Mouse (Mus musculus): ENCODE measurements around the gene Tmem217. TPM values are rescaled to one million over a fixed set of nuclear protein-coding genes. Genes with fewer than 3 reads are reported as not detected.
A peak's percentile ranks its signal among the peaks of the same experiment; 100 is the strongest.

Tmem217 gene
- polyA plus RNA-seq, 1 experiment from 2014 or later, result 0.62 TPM

GRCm38 (mm10) chr17:29548994-29549393 is 3.2 kb downstream of the Tmem217 start:
- H3K4me1 ChIP-seq (replicated peaks), result peaks cover 21% of the 10 kb centered on the region
- 35% methylated on average over 8 of the region's 8 CpGs for WGBS
- H3K36me3 ChIP-seq, result no peaks in the 10 kb centered on the region

GRCm38 (mm10) chr17:29548494-29548893 is 3.7 kb downstream of the Tmem217 start:
- peaks cover 21% of the 10 kb centered on the region for H3K4me1 ChIP-seq (replicated peaks)
- no peak for ATAC-seq (replicated peaks; ENCODE audit: insufficient number of reproducible peaks, insufficient read depth, low FRiP score, low read depth)
- H3K27me3 ChIP-seq, result no peaks in the 10 kb centered on the region
- no peak overlapping the region for H3K9ac ChIP-seq
- no peak overlapping the region for H3K4me3 ChIP-seq
- WGBS, result 56% methylated on average over 3 of the region's 3 CpGs
- no peaks in the 10 kb centered on the region for H3K36me3 ChIP-seq
- H3K4me2 ChIP-seq, result no peak overlapping the region
- no peaks in the 10 kb centered on the region for H3K9me3 ChIP-seq (replicated peaks)
- no peak overlapping the region for H3K27ac ChIP-seq

More at GRCm38 (mm10) chr17:29548994-29549393, 3.2 kb downstream of the Tmem217 start:
- Histone ChIP-seq H3K9ac (no peak overlapping the region), H3K27me3 (no peaks in the 10 kb centered on the region), H3K27ac (no peak overlapping the region), H3K4me2 (peak overlapping the region; percentile 92), H3K9me3 (replicated peaks) (no peaks in the 10 kb centered on the region), H3K4me3 (no peak overlapping the region)
- no peak for ATAC-seq (replicated peaks; ENCODE audit: insufficient number of reproducible peaks, insufficient read depth, low FRiP score, low read depth)

GRCm38 (mm10) chr17:29545241-29545640 is 6.9 kb downstream of the Tmem217 start:
- Histone ChIP-seq H3K27me3 (no peaks in the 10 kb centered on the region), H3K9ac (no peak overlapping the region), H3K27ac (no peak overlapping the region), H3K4me2 (no peak overlapping the region), H3K4me3 (no peak overlapping the region), H3K36me3 (no peaks in the 10 kb centered on the region), H3K4me1 (replicated peaks) (peaks cover 5% of the 10 kb centered on the region), H3K9me3 (replicated peaks) (no peaks in the 10 kb centered on the region)
- 87% methylated on average over 5 of the region's 5 CpGs for WGBS
- no peak for ATAC-seq (replicated peaks; ENCODE audit: insufficient number of reproducible peaks, insufficient read depth, low FRiP score, low read depth)

GRCm38 (mm10) chr17:29544064-29544463 is 8.1 kb downstream of the Tmem217 start:
- H3K27me3 ChIP-seq, result no peaks in the 10 kb centered on the region

GRCm38 (mm10) chr17:29542831-29543690 is 9.1 kb downstream of the Tmem217 start:
- 83% methylated on average over 19 of the region's 19 CpGs for WGBS
- H3K4me2 ChIP-seq, result no peak overlapping the region
- no peaks in the 10 kb centered on the region for H3K9me3 ChIP-seq (replicated peaks)
- ATAC-seq (replicated peaks; ENCODE audit: insufficient number of reproducible peaks, insufficient read depth, low FRiP score, low read depth), result no peak
- H3K27me3 ChIP-seq, result no peaks in the 10 kb centered on the region
- H3K9ac ChIP-seq, result no peak overlapping the region
- H3K4me3 ChIP-seq, result no peak overlapping the region
- no peak overlapping the region for H3K27ac ChIP-seq
- H3K36me3 ChIP-seq, result no peaks in the 10 kb centered on the region
- H3K4me1 ChIP-seq (replicated peaks), result no peaks in the 10 kb centered on the region

More at GRCm38 (mm10) chr17:29544064-29544463, 8.1 kb downstream of the Tmem217 start:
- Histone ChIP-seq H3K4me3 (no peak overlapping the region), H3K36me3 (no peaks in the 10 kb centered on the region), H3K9me3 (replicated peaks) (no peaks in the 10 kb centered on the region), H3K4me1 (replicated peaks) (no peaks in the 10 kb centered on the region), H3K4me2 (no peak overlapping the region), H3K27ac (no peak overlapping the region), H3K9ac (no peak overlapping the region)
- WGBS, result 75% methylated on average over 2 of the region's 2 CpGs
- no peak for ATAC-seq (replicated peaks; ENCODE audit: insufficient number of reproducible peaks, insufficient read depth, low FRiP score, low read depth)

GRCm38 (mm10) chr17:29541419-29541818 is 10.8 kb downstream of the Tmem217 start:
- Histone ChIP-seq H3K27me3 (no peaks in the 10 kb centered on the region), H3K9me3 (replicated peaks) (no peaks in the 10 kb centered on the region), H3K36me3 (no peaks in the 10 kb centered on the region), H3K4me3 (no peak overlapping the region), H3K27ac (peak overlapping the region; percentile 24; the same call in 1 of the 2 replicates), H3K4me2 (no peak overlapping the region), H3K4me1 (replicated peaks) (no peaks in the 10 kb centered on the region), H3K9ac (no peak overlapping the region)
- peak; percentile 83 for ATAC-seq (replicated peaks; ENCODE audit: insufficient number of reproducible peaks, insufficient read depth, low FRiP score, low read depth)
- 39% methylated on average over 14 of the region's 14 CpGs for WGBS

- H3K4me2 ChIP-seq, result no peak overlapping the region
- H3K36me3 ChIP-seq, result no peaks in the 10 kb centered on the region
- WGBS, result 87% methylated on average over 8 of the region's 8 CpGs
- no peaks in the 10 kb centered on the region for H3K27me3 ChIP-seq
- no peak for ATAC-seq (replicated peaks; ENCODE audit: insufficient number of reproducible peaks, insufficient read depth, low FRiP score, low read depth)
- no peak overlapping the region for H3K4me3 ChIP-seq
- no peaks in the 10 kb centered on the region for H3K9me3 ChIP-seq (replicated peaks)
- H3K27ac ChIP-seq, result no peak overlapping the region
- no peak overlapping the region for H3K9ac ChIP-seq
- no peaks in the 10 kb centered on the region for H3K4me1 ChIP-seq (replicated peaks)
Observed at GRCm38 (mm10) chr17:29540426-29540825, 11.8 kb downstream of the Tmem217 start.

- WGBS, result 83% methylated on average over 11 of the region's 11 CpGs
- no peak for ATAC-seq (replicated peaks; ENCODE audit: insufficient number of reproducible peaks, insufficient read depth, low FRiP score, low read depth)
Observed at GRCm38 (mm10) chr17:29533866-29534265, 18.3 kb downstream of the Tmem217 start.

GRCm38 (mm10) chr17:29531757-29532384 is 20.3 kb downstream of the Tmem217 start:
- H3K9ac ChIP-seq, result no peak overlapping the region
- no peak overlapping the region for H3K27ac ChIP-seq
- H3K9me3 ChIP-seq (replicated peaks), result no peaks in the 10 kb centered on the region
- WGBS, result 48% methylated on average over 10 of the region's 10 CpGs
- H3K4me3 ChIP-seq, result no peak overlapping the region
- H3K27me3 ChIP-seq, result no peaks in the 10 kb centered on the region
- no peak overlapping the region for H3K4me2 ChIP-seq
- no peaks in the 10 kb centered on the region for H3K36me3 ChIP-seq
- no peak for ATAC-seq (replicated peaks; ENCODE audit: insufficient number of reproducible peaks, insufficient read depth, low FRiP score, low read depth)
- peaks cover 6% of the 10 kb centered on the region for H3K4me1 ChIP-seq (replicated peaks)

More at GRCm38 (mm10) chr17:29533866-29534265, 18.3 kb downstream of the Tmem217 start:
- H3K36me3 ChIP-seq, result no peaks in the 10 kb centered on the region
- no peak overlapping the region for H3K4me3 ChIP-seq
- H3K4me2 ChIP-seq, result no peak overlapping the region
- H3K9me3 ChIP-seq (replicated peaks), result no peaks in the 10 kb centered on the region
- H3K9ac ChIP-seq, result no peak overlapping the region
- no peaks in the 10 kb centered on the region for H3K27me3 ChIP-seq
- no peak overlapping the region for H3K27ac ChIP-seq
- H3K4me1 ChIP-seq (replicated peaks), result peaks cover 6% of the 10 kb centered on the region

- Histone ChIP-seq H3K4me3 (no peak overlapping the region), H3K4me2 (no peak overlapping the region), H3K4me1 (replicated peaks) (peaks cover 6% of the 10 kb centered on the region), H3K36me3 (no peaks in the 10 kb centered on the region), H3K27ac (no peak overlapping the region), H3K9me3 (replicated peaks) (no peaks in the 10 kb centered on the region), H3K9ac (no peak overlapping the region), H3K27me3 (no peaks in the 10 kb centered on the region)
- WGBS, result 76% methylated on average over 9 of the region's 9 CpGs
- ATAC-seq (replicated peaks; ENCODE audit: insufficient number of reproducible peaks, insufficient read depth, low FRiP score, low read depth), result no peak
Observed at GRCm38 (mm10) chr17:29531278-29531677, 20.9 kb downstream of the Tmem217 start.

- WGBS, result 68% methylated on average over 6 of the region's 6 CpGs
- H3K9ac ChIP-seq, result no peak overlapping the region
- no peaks in the 10 kb centered on the region for H3K9me3 ChIP-seq (replicated peaks)
- no peak for ATAC-seq (replicated peaks; ENCODE audit: insufficient number of reproducible peaks, insufficient read depth, low FRiP score, low read depth)
- H3K27me3 ChIP-seq, result no peaks in the 10 kb centered on the region
- H3K27ac ChIP-seq, result no peak overlapping the region
- H3K4me2 ChIP-seq, result no peak overlapping the region
- H3K4me1 ChIP-seq (replicated peaks), result peaks cover 6% of the 10 kb centered on the region
- H3K4me3 ChIP-seq, result no peak overlapping the region
- H3K36me3 ChIP-seq, result no peaks in the 10 kb centered on the region
Observed at GRCm38 (mm10) chr17:29530508-29530907, 21.7 kb downstream of the Tmem217 start.
